Mouse (Mus musculus): ENCODE data around the gene Foxn3. TPM values are rescaled to one million over a fixed set of nuclear protein-coding genes. Genes with fewer than 3 reads are reported as not detected.

The Foxn3 gene
- polyA plus RNA-seq, 1 experiment = 71.3 TPM

- DNase-seq = no peak
- TF ChIP-seq POLR2A (IDR thresholded peaks at IDR 0.05; ENCODE audit: control insufficient read depth, extremely low read depth, insufficient read depth, low read length, poor library complexity) (no peak), CTCF (IDR thresholded peaks at IDR 0.05; ENCODE audit: borderline replicate concordance, control insufficient read depth, extremely low read depth, insufficient read depth, low read length, poor library complexity) (no peak)
- peaks cover 9% of the 10 kb centered on the region for H3K4me1 ChIP-seq (replicated peaks; ENCODE audit: control insufficient read depth, insufficient read depth, low read length)
- H3K27ac ChIP-seq (ENCODE audit: control insufficient read depth, insufficient read depth, low read length) = no peak overlapping the region
- no peaks in the 10 kb centered on the region for H3K27me3 ChIP-seq (ENCODE audit: control insufficient read depth, insufficient read depth, low read length)
- WGBS = 92% methylated on average over 3 of the region's 3 CpGs
- no peak overlapping the region for H3K4me3 ChIP-seq (ENCODE audit: control insufficient read depth, insufficient read depth, low read length)
- H3K36me3 ChIP-seq (ENCODE audit: control insufficient read depth, insufficient read depth, low read length) = no peaks in the 10 kb centered on the region
These were observed 185.7 kb downstream of the Foxn3 start for GRCm38 (mm10) chr12:99377705-99378104.

GRCm38 (mm10) chr12:99377069-99377468, 186.3 kb downstream of the Foxn3 start:
- Histone ChIP-seq H3K27ac (ENCODE audit: control insufficient read depth, insufficient read depth, low read length) (no peak overlapping the region), H3K36me3 (ENCODE audit: control insufficient read depth, insufficient read depth, low read length) (no peaks in the 10 kb centered on the region), H3K27me3 (ENCODE audit: control insufficient read depth, insufficient read depth, low read length) (no peaks in the 10 kb centered on the region), H3K4me3 (ENCODE audit: control insufficient read depth, insufficient read depth, low read length) (no peak overlapping the region), H3K4me1 (replicated peaks; ENCODE audit: control insufficient read depth, insufficient read depth, low read length) (peaks cover 9% of the 10 kb centered on the region)
- no peak for DNase-seq
- TF ChIP-seq POLR2A (IDR thresholded peaks at IDR 0.05; ENCODE audit: control insufficient read depth, extremely low read depth, insufficient read depth, low read length, poor library complexity) (no peak), CTCF (IDR thresholded peaks at IDR 0.05; ENCODE audit: borderline replicate concordance, control insufficient read depth, extremely low read depth, insufficient read depth, low read length, poor library complexity) (no peak)
- whole genome bisulfite sequencing = 91% methylated on average over 10 of the region's 10 CpGs

GRCm38 (mm10) chr12:99375878-99376454, 187.4 kb downstream of the Foxn3 start:
- Histone ChIP-seq H3K27ac (ENCODE audit: control insufficient read depth, insufficient read depth, low read length) (no peak overlapping the region), H3K36me3 (ENCODE audit: control insufficient read depth, insufficient read depth, low read length) (no peaks in the 10 kb centered on the region), H3K4me3 (ENCODE audit: control insufficient read depth, insufficient read depth, low read length) (no peak overlapping the region), H3K27me3 (ENCODE audit: control insufficient read depth, insufficient read depth, low read length) (no peaks in the 10 kb centered on the region), H3K4me1 (replicated peaks; ENCODE audit: control insufficient read depth, insufficient read depth, low read length) (peaks cover 2% of the 10 kb centered on the region)
- 86% methylated on average over 8 of the region's 8 CpGs for WGBS
- no peak for DNase-seq
- TF ChIP-seq POLR2A (IDR thresholded peaks at IDR 0.05; ENCODE audit: control insufficient read depth, extremely low read depth, insufficient read depth, low read length, poor library complexity) (no peak), CTCF (IDR thresholded peaks at IDR 0.05; ENCODE audit: borderline replicate concordance, control insufficient read depth, extremely low read depth, insufficient read depth, low read length, poor library complexity) (no peak)

GRCm38 (mm10) chr12:99375426-99375825, 188.0 kb downstream of the Foxn3 start:
- no peak for DNase-seq
- Histone ChIP-seq H3K36me3 (ENCODE audit: control insufficient read depth, insufficient read depth, low read length) (no peaks in the 10 kb centered on the region), H3K27me3 (ENCODE audit: control insufficient read depth, insufficient read depth, low read length) (no peaks in the 10 kb centered on the region), H3K4me3 (ENCODE audit: control insufficient read depth, insufficient read depth, low read length) (no peak overlapping the region), H3K27ac (ENCODE audit: control insufficient read depth, insufficient read depth, low read length) (no peak overlapping the region), H3K4me1 (replicated peaks; ENCODE audit: control insufficient read depth, insufficient read depth, low read length) (no peaks in the 10 kb centered on the region; the same call in 1 of the 2 replicates)
- TF ChIP-seq POLR2A (IDR thresholded peaks at IDR 0.05; ENCODE audit: control insufficient read depth, extremely low read depth, insufficient read depth, low read length, poor library complexity) (no peak), CTCF (IDR thresholded peaks at IDR 0.05; ENCODE audit: borderline replicate concordance, control insufficient read depth, extremely low read depth, insufficient read depth, low read length, poor library complexity) (no peak)
- WGBS = 88% methylated on average over 6 of the region's 6 CpGs

- H3K4me3 ChIP-seq (ENCODE audit: control insufficient read depth, insufficient read depth, low read length) = no peak overlapping the region
- no peaks in the 10 kb centered on the region for H3K27me3 ChIP-seq (ENCODE audit: control insufficient read depth, insufficient read depth, low read length)
- TF ChIP-seq POLR2A (IDR thresholded peaks at IDR 0.05; ENCODE audit: control insufficient read depth, extremely low read depth, insufficient read depth, low read length, poor library complexity) (no peak), CTCF (IDR thresholded peaks at IDR 0.05; ENCODE audit: borderline replicate concordance, control insufficient read depth, extremely low read depth, insufficient read depth, low read length, poor library complexity) (no peak)
- no peaks in the 10 kb centered on the region for H3K36me3 ChIP-seq (ENCODE audit: control insufficient read depth, insufficient read depth, low read length)
- no peak for DNase-seq
- H3K27ac ChIP-seq (ENCODE audit: control insufficient read depth, insufficient read depth, low read length) = no peak overlapping the region
- 93% methylated on average over 12 of the region's 12 CpGs for WGBS
- no peaks in the 10 kb centered on the region; the same call in 1 of the 2 replicates for H3K4me1 ChIP-seq (replicated peaks; ENCODE audit: control insufficient read depth, insufficient read depth, low read length)
These were observed 189.2 kb downstream of the Foxn3 start for GRCm38 (mm10) chr12:99374099-99374600.

- H3K4me3 ChIP-seq (ENCODE audit: control insufficient read depth, insufficient read depth, low read length) = no peak overlapping the region
- no peak overlapping the region for H3K27ac ChIP-seq (ENCODE audit: control insufficient read depth, insufficient read depth, low read length)
- WGBS = 86% methylated on average over 4 of the region's 4 CpGs
- DNase-seq = no peak
- TF ChIP-seq CTCF (IDR thresholded peaks at IDR 0.05; ENCODE audit: borderline replicate concordance, control insufficient read depth, extremely low read depth, insufficient read depth, low read length, poor library complexity) (no peak), POLR2A (IDR thresholded peaks at IDR 0.05; ENCODE audit: control insufficient read depth, extremely low read depth, insufficient read depth, low read length, poor library complexity) (no peak)
- no peaks in the 10 kb centered on the region for H3K36me3 ChIP-seq (ENCODE audit: control insufficient read depth, insufficient read depth, low read length)
- H3K27me3 ChIP-seq (ENCODE audit: control insufficient read depth, insufficient read depth, low read length) = no peaks in the 10 kb centered on the region
- no peaks in the 10 kb centered on the region; the same call in 1 of the 2 replicates for H3K4me1 ChIP-seq (replicated peaks; ENCODE audit: control insufficient read depth, insufficient read depth, low read length)
These were observed 189.8 kb downstream of the Foxn3 start for GRCm38 (mm10) chr12:99373584-99373983.

All from thymus, adult 2 months (tissue).